Mouse (Mus musculus) liver, embryonic 16.5 days (tissue): Measurements from ENCODE around the gene Ms4a5. TPM values are rescaled to one million over a fixed set of nuclear protein-coding genes. Genes with fewer than 3 reads are reported as not detected.
"Not testable (repeated sequence)": the region's sequence is repeated elsewhere in the genome, so short reads cannot be mapped to it uniquely, and the experiment has no call there.

Experiments used
- ATAC-seq: fragments of 200-750 bp; cut with Nextera tagmentation; 2 replicates; pipeline ENCODE4 v1.8.0; 2017; ENCODE audit warnings: low read depth, mild to moderate bottlenecking, moderate number of reproducible peaks, moderate library complexity
- H3K27ac ChIP-seq: fragments of 300-500 bp; sonication (generic); 2 replicates; pipeline ENCODE4 v1.5.1; 2014; ENCODE audit warnings: mild to moderate bottlenecking, low read length
- H3K27me3 ChIP-seq: fragments of 300-500 bp; sonication (generic); 2 replicates; pipeline ENCODE4 v1.6.1; 2014; ENCODE audit warnings: low read depth, low read length, mixed read lengths; ENCODE audit not compliant: control insufficient read depth, insufficient read depth
- H3K36me3 ChIP-seq: fragments of 300-500 bp; sonication (generic); 2 replicates; pipeline ENCODE4 v1.6.1; 2014; ENCODE audit warnings: mild to moderate bottlenecking; ENCODE audit not compliant: control insufficient read depth, insufficient read depth
- H3K4me1 ChIP-seq: fragments of 300-500 bp; sonication (generic); 2 replicates; pipeline ENCODE4 v1.6.1; 2014; ENCODE audit warnings: low read depth, low read length, mixed read lengths; ENCODE audit not compliant: control insufficient read depth
- H3K4me2 ChIP-seq: fragments of 300-500 bp; sonication (generic); 2 replicates; pipeline ENCODE4 v1.6.1; 2014; ENCODE audit warnings: low read depth, low read length, mixed read lengths
- H3K4me3 ChIP-seq: fragments of 300-500 bp; sonication (generic); 2 replicates; pipeline ENCODE4 v1.5.1; 2014; ENCODE audit warnings: low read depth, mild to moderate bottlenecking, low read length
- H3K9ac ChIP-seq: fragments of 300-500 bp; sonication (generic); 2 replicates; pipeline ENCODE4 v1.6.1; 2014; ENCODE audit warnings: low read depth, low read length
- H3K9me3 ChIP-seq: fragments of 300-500 bp; sonication (generic); replicated peaks from 2 replicates; pipeline ENCODE4 v1.6.1; 2016; ENCODE audit warnings: low read length; ENCODE audit not compliant: control insufficient read depth
- WGBS: fragments of 180-500 bp; shearing (Covaris S2); extraction: QIAGEN DNeasy Blood & Tissue Kit; methylation state at CpG from one replicate; pipeline ENCODE4 v1.1.7; 2014; ENCODE audit not compliant: insufficient replicate concordance; 5-methylcytosine and 5-hydroxymethylcytosine counted together
- polyA plus RNA-seq: library from polyadenylated mRNA; unstranded; fragments of >200 nt; fragmentation: Nextera tagmentation; extraction: Ambion mirVana; gene quantifications from 2 replicates; pipeline ENCODE4 v1.2.1, GENCODE M21; 2015

Ms4a5 gene
- not detected in 2 replicates for polyA plus RNA-seq

GRCm38 (mm10) chr19:11283773-11284172 is at the start of gene Ms4a5:
Gene Ms4a5 (minus strand): TSS chr19:11283873.
- ATAC-seq = no peak
- H3K9ac ChIP-seq = no peak within 1 kb of the TSS
- H3K36me3 ChIP-seq = no peaks in the 10 kb centered on the region
- H3K9me3 ChIP-seq = no peaks in the 10 kb centered on the region
- no peaks in the 10 kb centered on the region for H3K27me3 ChIP-seq
- no peaks in the 10 kb centered on the region for H3K4me1 ChIP-seq
- H3K4me3 ChIP-seq = no peak within 1 kb of the TSS
- H3K27ac ChIP-seq = no peak within 1 kb of the TSS
- no peak within 1 kb of the TSS for H3K4me2 ChIP-seq
- WGBS = 64% methylated on average over 2 of the region's 2 CpGs

DNA sequence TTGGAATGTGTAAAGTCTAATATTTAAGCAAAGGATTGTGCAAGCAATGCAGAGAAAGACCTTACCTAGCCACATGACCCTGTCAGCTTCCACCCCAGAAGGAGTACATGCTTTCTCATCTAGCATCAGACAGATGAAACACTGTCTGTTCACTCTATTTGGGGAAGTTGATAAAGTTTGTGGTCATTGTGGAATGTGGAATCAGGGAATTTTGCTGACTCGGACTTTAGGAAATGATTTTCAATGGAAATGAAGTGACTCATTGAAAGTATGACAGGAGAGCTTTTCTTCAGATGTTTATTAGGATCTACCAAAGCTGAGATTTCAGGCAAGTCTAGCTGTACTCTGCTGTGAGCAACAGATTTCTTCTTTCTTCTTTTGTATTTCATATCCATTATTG is 37.5 kb upstream of the Ms4a5 start:
- WGBS = 52% methylated on average over 1 of the region's 1 CpGs
- no peak for ATAC-seq
- no peak overlapping the region for H3K4me3 ChIP-seq

GRCm38 (mm10) chr19:11316786-11317185 is 33.1 kb upstream of the Ms4a5 start:
- H3K4me1 ChIP-seq = no peaks in the 10 kb centered on the region
- no peaks in the 10 kb centered on the region for H3K9me3 ChIP-seq
- no peak overlapping the region for H3K4me2 ChIP-seq
- H3K36me3 ChIP-seq = no peaks in the 10 kb centered on the region
- H3K9ac ChIP-seq = no peak overlapping the region
- WGBS = 67% methylated on average over 4 of the region's 4 CpGs
- H3K4me3 ChIP-seq = no peak overlapping the region
- no peaks in the 10 kb centered on the region for H3K27me3 ChIP-seq
- no peak for ATAC-seq
- H3K27ac ChIP-seq = no peak overlapping the region

More for the DNA sequence above, 37.5 kb upstream of the Ms4a5 start:
- no peaks in the 10 kb centered on the region for H3K4me1 ChIP-seq
- H3K9ac ChIP-seq = no peak overlapping the region
- no peak overlapping the region for H3K27ac ChIP-seq
- H3K9me3 ChIP-seq = no peaks in the 10 kb centered on the region
- no peaks in the 10 kb centered on the region for H3K36me3 ChIP-seq
- H3K27me3 ChIP-seq = no peaks in the 10 kb centered on the region
- H3K4me2 ChIP-seq = no peak overlapping the region

GRCm38 (mm10) chr19:11314354-11314753 is 30.7 kb upstream of the Ms4a5 start, which contains the start of gene Ms4a14:
Gene Ms4a14 (minus strand): TSS chr19:11314454.
- H3K27ac ChIP-seq = no peak within 1 kb of the TSS
- no peak within 1 kb of the TSS for H3K4me2 ChIP-seq
- WGBS = 34% methylated on average over 1 of the region's 1 CpGs

DNA sequence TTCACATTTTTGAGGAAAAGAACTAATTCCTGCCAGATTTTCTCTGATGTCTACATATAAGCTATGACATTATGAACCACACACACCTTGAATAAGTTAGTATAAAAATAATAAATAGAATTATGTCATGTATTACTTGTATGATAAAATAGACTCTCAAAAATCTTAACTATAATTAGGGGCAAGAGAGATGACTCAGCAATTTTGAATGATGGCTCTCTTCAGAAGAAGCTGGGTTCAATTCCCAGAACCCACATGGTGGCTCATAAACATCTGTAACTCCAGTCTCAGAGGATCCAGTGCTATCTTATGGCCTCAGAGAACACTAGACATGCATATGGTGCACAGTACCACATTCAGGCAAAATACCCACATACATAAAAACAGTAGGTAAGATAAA is 25.2 kb upstream of the Ms4a5 start:
- ATAC-seq = no peak

More at GRCm38 (mm10) chr19:11314354-11314753, 30.7 kb upstream of the Ms4a5 start, which contains the start of gene Ms4a14:
- no peaks in the 10 kb centered on the region for H3K4me1 ChIP-seq
- ATAC-seq = no peak
- H3K9me3 ChIP-seq = no peaks in the 10 kb centered on the region
- no peak within 1 kb of the TSS for H3K9ac ChIP-seq
- no peaks in the 10 kb centered on the region for H3K36me3 ChIP-seq
- H3K27me3 ChIP-seq = no peaks in the 10 kb centered on the region
- no peak within 1 kb of the TSS for H3K4me3 ChIP-seq

DNA sequence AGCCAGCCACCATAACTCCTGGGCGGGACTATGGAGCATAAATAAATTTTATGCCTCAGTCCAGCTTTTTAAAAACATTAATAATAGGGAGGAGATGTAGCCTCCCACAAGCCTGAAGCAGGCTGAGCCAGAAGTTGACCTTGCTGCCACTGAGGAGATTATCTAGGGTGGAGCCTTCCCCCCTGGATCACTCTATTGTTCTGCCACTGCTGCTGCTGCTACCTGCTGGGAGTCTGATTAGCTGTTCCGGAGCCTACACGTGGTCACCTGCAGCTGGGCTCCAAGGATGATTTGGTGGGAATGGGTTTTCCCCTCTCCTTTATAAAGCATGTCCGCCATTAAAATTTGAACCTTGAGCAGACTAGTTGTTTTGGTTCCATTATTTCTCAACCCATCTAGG is 15.9 kb upstream of the Ms4a5 start:
- H3K4me2 ChIP-seq, H3K27me3 ChIP-seq, H3K27ac ChIP-seq, H3K9ac ChIP-seq, H3K36me3 ChIP-seq, H3K4me1 ChIP-seq, H3K9me3 ChIP-seq, ATAC-seq, H3K4me3 ChIP-seq: not testable (repeated sequence)
- WGBS = 34% methylated on average over 4 of the region's 4 CpGs

More for the DNA sequence above, 25.2 kb upstream of the Ms4a5 start:
- no peaks in the 10 kb centered on the region for H3K9me3 ChIP-seq
- H3K27ac ChIP-seq = no peak overlapping the region
- no peak overlapping the region for H3K4me2 ChIP-seq
- H3K4me1 ChIP-seq = no peaks in the 10 kb centered on the region
- H3K27me3 ChIP-seq = no peaks in the 10 kb centered on the region
- no peak overlapping the region for H3K9ac ChIP-seq
- H3K36me3 ChIP-seq = no peaks in the 10 kb centered on the region
- no peak overlapping the region for H3K4me3 ChIP-seq

DNA sequence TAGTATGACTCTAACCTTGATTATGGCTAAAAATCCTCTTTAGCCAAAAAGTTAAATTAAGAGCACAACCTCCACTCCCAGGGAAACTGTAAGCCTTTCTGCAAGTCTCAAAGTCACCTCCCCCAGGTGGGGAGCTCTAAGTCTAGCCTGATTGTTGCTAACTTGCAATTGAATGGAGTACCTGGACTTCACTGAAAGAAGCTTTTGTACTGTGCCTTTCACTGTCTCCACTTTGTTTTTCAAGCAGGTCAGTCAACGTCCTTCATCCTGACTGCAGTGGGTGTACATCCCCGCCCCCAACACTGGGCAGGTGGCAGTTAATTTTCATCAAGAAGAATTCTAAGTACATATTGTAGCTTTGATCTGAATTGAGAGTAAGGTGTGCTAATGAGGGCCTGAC is 15.3 kb upstream of the Ms4a5 start:
- no peak for ATAC-seq
- 46% methylated on average over 2 of the region's 2 CpGs for WGBS
- Histone ChIP-seq H3K4me1 (no peaks in the 10 kb centered on the region), H3K9ac (no peak overlapping the region), H3K36me3 (no peaks in the 10 kb centered on the region), H3K4me3 (no peak overlapping the region), H3K9me3 (no peaks in the 10 kb centered on the region), H3K27me3 (no peaks in the 10 kb centered on the region), H3K27ac (no peak overlapping the region), H3K4me2 (no peak overlapping the region)

GRCm38 (mm10) chr19:11293616-11294015 is 9.9 kb upstream of the Ms4a5 start:
- not testable (repeated sequence) for H3K27ac ChIP-seq, H3K4me2 ChIP-seq

DNA sequence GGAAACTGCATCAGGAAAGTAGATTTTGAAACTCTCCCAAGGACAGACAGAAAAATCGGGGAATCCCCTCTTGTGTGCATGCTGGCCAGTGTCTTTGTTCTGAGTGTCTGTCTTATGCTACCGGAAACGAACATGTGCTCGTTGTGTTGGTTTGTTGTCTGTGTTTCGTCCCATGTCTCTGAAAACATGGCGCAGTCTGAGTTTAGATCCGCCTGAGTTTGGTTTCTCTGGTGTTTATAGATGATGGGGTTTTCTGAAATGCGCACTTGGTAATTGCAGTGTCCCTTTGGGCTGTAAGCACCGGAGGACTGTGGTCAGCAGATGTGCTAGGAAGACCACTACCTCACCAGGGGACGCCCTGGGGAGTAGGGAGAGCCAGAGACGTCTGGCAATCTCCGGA is 9.3 kb upstream of the Ms4a5 start:
- H3K4me1 ChIP-seq = no peaks in the 10 kb centered on the region
- no peak for ATAC-seq
- no peaks in the 10 kb centered on the region for H3K9me3 ChIP-seq
- H3K9ac ChIP-seq = no peak overlapping the region
- H3K27ac ChIP-seq = no peak overlapping the region
- H3K4me3 ChIP-seq = peak overlapping the region; percentile 39
- peak overlapping the region; percentile 47 for H3K4me2 ChIP-seq
- WGBS = 7% methylated on average over 12 of the region's 12 CpGs
- no peaks in the 10 kb centered on the region for H3K36me3 ChIP-seq
- no peaks in the 10 kb centered on the region for H3K27me3 ChIP-seq

More at GRCm38 (mm10) chr19:11293616-11294015, 9.9 kb upstream of the Ms4a5 start:
- not testable (repeated sequence) for H3K9me3 ChIP-seq, H3K4me3 ChIP-seq, H3K9ac ChIP-seq, H3K27me3 ChIP-seq, H3K4me1 ChIP-seq, ATAC-seq, H3K36me3 ChIP-seq
- WGBS = 12% methylated on average over 3 of the region's 3 CpGs
